Mouse (Mus musculus) cerebral cortex, adult 2 months (tissue): ENCODE data around the gene Dhx57.

ENCODE experiments used
- WGBS: fragments of 180-500 bp; shearing (Covaris S2); methylation state at CpG from one replicate; pipeline ENCODE4 v1.1.7; 2018; 5-methylcytosine and 5-hydroxymethylcytosine counted together

Dhx57 gene

GRCm38 (mm10) chr17:80199160-80199778 lies 91.0 kb downstream of the Dhx57 start:
- WGBS = 91% methylated on average over 3 of the region's 3 CpGs

GRCm38 (mm10) chr17:80193075-80193474 lies 97.2 kb downstream of the Dhx57 start:
- WGBS = 53% methylated on average over 5 of the region's 5 CpGs
